Mouse (Mus musculus) limb, embryonic 13.5 days (tissue): ENCODE measurements around the gene C1rl. TPM values are rescaled to one million over a fixed set of nuclear protein-coding genes. Genes with fewer than 3 reads are reported as not detected.
A peak's percentile ranks its signal among the peaks of the same experiment; 100 is the strongest.
"Not testable (repeated sequence)": the region's sequence is repeated elsewhere in the genome, so short reads cannot be mapped to it uniquely, and the experiment has no call there.

Experiments used
- ATAC-seq: fragments of 200-750 bp; cut with Nextera tagmentation; 2 replicates; pipeline ENCODE4 v1.8.0; 2017; ENCODE audit warnings: low read depth, moderate number of reproducible peaks, moderate TSS enrichment; ENCODE audit not compliant: low FRiP score
- H3K27ac ChIP-seq: fragments of 300-500 bp; sonication (generic); 2 replicates; pipeline ENCODE4 v1.5.1; 2015; ENCODE audit warnings: inconsistent platforms, mild to moderate bottlenecking, moderate library complexity
- H3K27me3 ChIP-seq: fragments of 300-500 bp; sonication (generic); 2 replicates; pipeline ENCODE4 v1.6.1; 2015; ENCODE audit warnings: mild to moderate bottlenecking, inconsistent platforms
- H3K36me3 ChIP-seq: fragments of 300-500 bp; sonication (generic); 2 replicates; pipeline ENCODE4 v1.6.1; 2015; ENCODE audit warnings: inconsistent platforms, mild to moderate bottlenecking, moderate library complexity
- H3K4me1 ChIP-seq: fragments of 300-500 bp; sonication (generic); 2 replicates; pipeline ENCODE4 v1.6.1; 2015; ENCODE audit warnings: inconsistent platforms
- H3K4me2 ChIP-seq: fragments of 300-500 bp; sonication (generic); replicated peaks from 2 replicates; pipeline ENCODE4 v1.6.1; 2015; ENCODE audit warnings: inconsistent platforms, mild to moderate bottlenecking, moderate library complexity
- H3K4me3 ChIP-seq: fragments of 300-500 bp; sonication (generic); 2 replicates; pipeline ENCODE4 v1.5.1; 2015; ENCODE audit warnings: moderate library complexity, mild to moderate bottlenecking, inconsistent platforms
- H3K9ac ChIP-seq: fragments of 300-500 bp; sonication (generic); 2 replicates; pipeline ENCODE4 v1.6.1; 2015; ENCODE audit warnings: mild to moderate bottlenecking, inconsistent platforms
- H3K9me3 ChIP-seq: fragments of 300-500 bp; sonication (generic); 2 replicates; pipeline ENCODE4 v1.6.1; 2016; ENCODE audit warnings: inconsistent platforms
- WGBS: fragments of 180-500 bp; shearing (Covaris S2); methylation state at CpG from one replicate; pipeline ENCODE4 v1.1.7; 2015; 5-methylcytosine and 5-hydroxymethylcytosine counted together
- polyA plus RNA-seq: library from polyadenylated mRNA; unstranded; fragments of >200 nt; fragmentation: Nextera tagmentation; extraction: Ambion mirVana; gene quantifications from 2 replicates; pipeline ENCODE4 v1.2.1, GENCODE M21; 2015

C1rl gene
- polyA plus RNA-seq, 1 experiment from 2014 or later: 0.60 TPM

- Histone ChIP-seq H3K36me3 (no peaks in the 10 kb centered on the region), H3K27me3 (no peaks in the 10 kb centered on the region), H3K9me3 (no peaks in the 10 kb centered on the region), H3K4me2 (no peak overlapping the region), H3K9ac (no peak overlapping the region), H3K4me1 (no peaks in the 10 kb centered on the region), H3K4me3 (no peak overlapping the region), H3K27ac (no peak overlapping the region)
- no peak for ATAC-seq
- WGBS: 91% methylated on average over 7 of the region's 7 CpGs
Measured at GRCm38 (mm10) chr6:124476216-124476615, 16.7 kb upstream of the C1rl start.

- Histone ChIP-seq H3K4me1 (no peaks in the 10 kb centered on the region), H3K4me2 (no peak overlapping the region), H3K9me3 (no peaks in the 10 kb centered on the region), H3K27me3 (no peaks in the 10 kb centered on the region), H3K9ac (no peak overlapping the region), H3K36me3 (no peaks in the 10 kb centered on the region), H3K4me3 (no peak overlapping the region), H3K27ac (no peak overlapping the region)
- no peak for ATAC-seq
- whole genome bisulfite sequencing: 87% methylated on average over 11 of the region's 11 CpGs
Measured at GRCm38 (mm10) chr6:124476796-124477195, 16.1 kb upstream of the C1rl start.

- no peak for ATAC-seq
- Histone ChIP-seq H3K9me3 (no peaks in the 10 kb centered on the region), H3K36me3 (no peaks in the 10 kb centered on the region), H3K4me2 (no peak overlapping the region), H3K27ac (no peak overlapping the region), H3K4me3 (no peak overlapping the region), H3K27me3 (no peaks in the 10 kb centered on the region), H3K9ac (no peak overlapping the region), H3K4me1 (no peaks in the 10 kb centered on the region)
- WGBS: 75% methylated on average over 5 of the region's 5 CpGs
Measured at GRCm38 (mm10) chr6:124477221-124477655, 15.7 kb upstream of the C1rl start.

- H3K9ac ChIP-seq: no peak overlapping the region
- no peak overlapping the region for H3K4me3 ChIP-seq
- ATAC-seq: no peak
Measured at GRCm38 (mm10) chr6:124477922-124478651, 14.8 kb upstream of the C1rl start.

GRCm38 (mm10) chr6:124478874-124479572, 13.9 kb upstream of the C1rl start:
- Histone ChIP-seq H3K9ac (no peak overlapping the region), H3K36me3 (no peaks in the 10 kb centered on the region), H3K9me3 (no peaks in the 10 kb centered on the region), H3K4me3 (no peak overlapping the region), H3K27ac (no peak overlapping the region), H3K27me3 (no peaks in the 10 kb centered on the region), H3K4me2 (no peak overlapping the region), H3K4me1 (no peaks in the 10 kb centered on the region)
- 81% methylated on average over 3 of the region's 3 CpGs for WGBS
- ATAC-seq: no peak

More at GRCm38 (mm10) chr6:124477922-124478651, 14.8 kb upstream of the C1rl start:
- WGBS: 68% methylated on average over 17 of the region's 17 CpGs
- Histone ChIP-seq H3K9me3 (no peaks in the 10 kb centered on the region), H3K4me2 (no peak overlapping the region), H3K4me1 (no peaks in the 10 kb centered on the region), H3K36me3 (no peaks in the 10 kb centered on the region), H3K27ac (no peak overlapping the region), H3K27me3 (no peaks in the 10 kb centered on the region)

- Histone ChIP-seq H3K36me3 (no peaks in the 10 kb centered on the region), H3K4me3 (no peak overlapping the region), H3K9me3 (no peaks in the 10 kb centered on the region), H3K27ac (no peak overlapping the region), H3K27me3 (no peaks in the 10 kb centered on the region), H3K9ac (no peak overlapping the region), H3K4me2 (no peak overlapping the region), H3K4me1 (no peaks in the 10 kb centered on the region)
- ATAC-seq: no peak
- WGBS: 86% methylated on average over 3 of the region's 3 CpGs
Measured at GRCm38 (mm10) chr6:124479573-124479930, 13.4 kb upstream of the C1rl start.

GRCm38 (mm10) chr6:124480295-124480694, 12.6 kb upstream of the C1rl start:
- 59% methylated on average over 4 of the region's 4 CpGs for WGBS
- no peak overlapping the region for H3K4me2 ChIP-seq
- no peak overlapping the region for H3K27ac ChIP-seq
- no peak overlapping the region for H3K4me3 ChIP-seq
- no peaks in the 10 kb centered on the region for H3K36me3 ChIP-seq
- no peaks in the 10 kb centered on the region for H3K27me3 ChIP-seq
- no peaks in the 10 kb centered on the region for H3K9me3 ChIP-seq
- no peak overlapping the region for H3K9ac ChIP-seq
- no peak for ATAC-seq
- H3K4me1 ChIP-seq: no peaks in the 10 kb centered on the region

GRCm38 (mm10) chr6:124481571-124481970, 11.3 kb upstream of the C1rl start:
- no peaks in the 10 kb centered on the region for H3K36me3 ChIP-seq
- H3K4me1 ChIP-seq: no peaks in the 10 kb centered on the region
- H3K4me3 ChIP-seq: no peak overlapping the region
- no peak; the same call in 1 of the 2 replicates for ATAC-seq
- 24% methylated on average over 6 of the region's 6 CpGs for WGBS
- no peak overlapping the region for H3K27ac ChIP-seq
- H3K9ac ChIP-seq: no peak overlapping the region
- H3K9me3 ChIP-seq: no peaks in the 10 kb centered on the region
- H3K4me2 ChIP-seq: no peak overlapping the region
- no peaks in the 10 kb centered on the region for H3K27me3 ChIP-seq

GRCm38 (mm10) chr6:124483831-124484230, 9.1 kb upstream of the C1rl start:
- H3K27me3 ChIP-seq, ATAC-seq, H3K4me2 ChIP-seq, H3K27ac ChIP-seq, H3K9ac ChIP-seq, H3K4me1 ChIP-seq, H3K9me3 ChIP-seq, H3K4me3 ChIP-seq, H3K36me3 ChIP-seq: not testable (repeated sequence)
- 89% methylated on average over 3 of the region's 3 CpGs for WGBS

GRCm38 (mm10) chr6:124484851-124485250, 8.1 kb upstream of the C1rl start:
- Histone ChIP-seq H3K9me3 (no peaks in the 10 kb centered on the region), H3K4me3 (no peak overlapping the region), H3K36me3 (no peaks in the 10 kb centered on the region), H3K4me2 (no peak overlapping the region), H3K27ac (no peak overlapping the region), H3K27me3 (no peaks in the 10 kb centered on the region), H3K9ac (no peak overlapping the region), H3K4me1 (no peaks in the 10 kb centered on the region)
- WGBS: 87% methylated on average over 7 of the region's 7 CpGs
- ATAC-seq: no peak

- Histone ChIP-seq H3K4me2 (peak overlapping the region; percentile 43), H3K9ac (no peak overlapping the region), H3K27ac (no peak overlapping the region), H3K27me3 (no peaks in the 10 kb centered on the region), H3K4me1 (no peaks in the 10 kb centered on the region), H3K9me3 (no peaks in the 10 kb centered on the region), H3K4me3 (no peak overlapping the region), H3K36me3 (no peaks in the 10 kb centered on the region)
- ATAC-seq: no peak
- 40% methylated on average over 21 of the region's 21 CpGs for WGBS
Measured at GRCm38 (mm10) chr6:124485414-124486144, 7.3 kb upstream of the C1rl start.

GRCm38 (mm10) chr6:124487509-124487908, 5.4 kb upstream of the C1rl start:
- H3K9ac ChIP-seq: no peak overlapping the region
- no peaks in the 10 kb centered on the region for H3K4me1 ChIP-seq
- no peak overlapping the region for H3K4me3 ChIP-seq
- no peaks in the 10 kb centered on the region for H3K9me3 ChIP-seq
- no peaks in the 10 kb centered on the region for H3K27me3 ChIP-seq
- no peak overlapping the region for H3K27ac ChIP-seq
- no peak for ATAC-seq
- WGBS: 44% methylated on average over 2 of the region's 2 CpGs
- H3K36me3 ChIP-seq: no peaks in the 10 kb centered on the region
- no peak overlapping the region for H3K4me2 ChIP-seq
